Mouse (Mus musculus): Measurements from ENCODE around the gene Fkbp4. TPM values are rescaled to one million over a fixed set of nuclear protein-coding genes. Genes with fewer than 3 reads are reported as not detected.

Fkbp4 gene
- 100 to 1,000 TPM; 115 to 118 TPM for total RNA-seq (2021)

DNA sequence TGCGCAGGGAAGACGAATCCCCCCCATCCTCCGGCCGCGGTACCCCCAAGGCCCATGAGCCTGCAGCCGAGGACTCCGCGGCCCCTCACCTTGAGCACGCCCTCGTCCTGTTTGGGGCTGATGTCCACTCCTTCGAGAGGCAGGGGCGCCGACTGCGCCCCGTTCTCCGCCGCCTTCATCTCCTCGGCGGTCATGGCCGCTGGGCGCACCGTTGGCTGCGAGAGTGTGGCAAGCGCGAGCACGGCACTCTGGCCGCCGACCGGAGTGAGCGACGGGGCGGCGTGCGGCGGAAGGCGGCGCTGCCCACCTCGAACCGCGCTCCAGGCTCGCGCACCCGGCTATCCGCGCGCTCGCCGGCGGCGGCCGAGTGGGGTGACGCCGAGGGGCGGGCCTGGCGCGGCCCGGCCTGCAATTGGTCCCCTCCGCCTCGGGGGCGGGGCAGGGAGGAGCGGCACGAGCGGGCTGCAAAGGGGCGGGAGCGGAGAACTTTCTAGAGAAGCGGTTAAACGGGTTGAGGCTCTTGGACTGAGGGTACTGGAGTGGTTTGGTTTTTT is at the start of gene Fkbp4:
Gene Fkbp4, minus strand, starts transcription at position 361 of the 554 bp plus-strand sequence.
- peak; percentile 92 to 96 for DNase-seq (ENCODE audit: low spot score in 2 of 2)
- intact Hi-C loops (cut with DNase I): loop anchor here (5.0 kb wide), 1 partner anchor 39 kb away; no protein-coding TSS in a partner anchor

- DNase-seq (ENCODE audit: low spot score in 2 of 2): no peak
- intact Hi-C loops (cut with DNase I): no loop called here
Observed at GRCm38 (mm10) chr6:128487736-128488135, 49.3 kb upstream of the Fkbp4 start.

GRCm38 (mm10) chr6:128479463-128480454 is 41.3 kb upstream of the Fkbp4 start:
- intact Hi-C loops (cut with DNase I): loop anchor here (5.0 kb wide), 2 partner anchors 32 to 42 kb away; partner anchors contain the start of gene Fkbp4
- DNase-seq (ENCODE audit: low spot score in 2 of 2): peak; percentile 90 to 94

GRCm38 (mm10) chr6:128477495-128477894 is 39.0 kb upstream of the Fkbp4 start:
- intact Hi-C loops (cut with DNase I): loop anchor here (5.0 kb wide), 1 partner anchor 40 kb away; the partner anchor contains the start of gene Fkbp4

DNA sequence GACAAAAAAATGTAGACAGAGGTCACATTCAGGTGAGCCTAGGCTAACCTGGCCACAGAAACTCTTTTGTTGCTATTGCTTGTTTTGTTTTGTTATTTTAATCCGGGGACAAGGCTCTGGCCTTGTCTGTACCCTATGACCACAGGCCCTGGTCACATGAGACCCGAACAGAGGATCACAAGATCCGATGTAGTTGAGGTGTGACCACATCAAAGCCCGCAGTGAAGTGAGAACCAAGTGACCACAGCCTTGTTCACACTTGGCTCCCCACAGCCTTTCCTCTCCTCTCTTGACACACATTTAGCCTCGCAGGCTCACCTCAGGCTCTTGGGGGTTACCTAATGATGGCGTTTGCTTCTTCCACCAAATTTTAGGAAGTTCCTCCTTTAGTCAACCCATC is 35.6 kb upstream of the Fkbp4 start:
- no peak for DNase-seq (ENCODE audit: low spot score in 2 of 2)
- intact Hi-C loops (cut with DNase I): no loop called here

More at GRCm38 (mm10) chr6:128477495-128477894, 39.0 kb upstream of the Fkbp4 start:
- DNase-seq (ENCODE audit: low spot score in 2 of 2): no peak

DNA sequence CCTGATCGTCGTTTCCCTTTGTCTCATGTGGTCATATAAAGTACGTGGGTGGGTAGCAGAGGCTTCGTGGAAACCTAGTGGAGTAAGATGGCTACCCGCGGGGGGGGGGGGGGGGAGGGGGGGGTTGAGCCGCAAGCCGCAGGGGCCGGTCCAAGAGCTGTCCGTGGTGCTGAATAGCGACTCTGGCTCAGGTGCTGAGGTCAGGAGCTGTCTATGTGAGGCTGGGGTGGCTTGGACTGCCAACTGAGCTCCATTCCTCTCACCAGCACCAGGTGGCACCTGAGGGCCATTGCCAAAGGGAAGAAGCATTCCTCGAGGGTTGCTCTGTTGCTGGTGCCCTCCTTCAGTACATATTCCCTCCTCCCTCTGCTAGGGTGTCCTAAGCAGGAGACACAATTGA is 31.0 kb upstream of the Fkbp4 start:
- intact Hi-C loops (cut with DNase I): no loop called here
- DNase-seq (ENCODE audit: low spot score in 2 of 2): no peak

GRCm38 (mm10) chr6:128467298-128467697 is 28.8 kb upstream of the Fkbp4 start:
- intact Hi-C loops (cut with DNase I): no loop called here
- DNase-seq (ENCODE audit: low spot score in 2 of 2): no peak

DNA sequence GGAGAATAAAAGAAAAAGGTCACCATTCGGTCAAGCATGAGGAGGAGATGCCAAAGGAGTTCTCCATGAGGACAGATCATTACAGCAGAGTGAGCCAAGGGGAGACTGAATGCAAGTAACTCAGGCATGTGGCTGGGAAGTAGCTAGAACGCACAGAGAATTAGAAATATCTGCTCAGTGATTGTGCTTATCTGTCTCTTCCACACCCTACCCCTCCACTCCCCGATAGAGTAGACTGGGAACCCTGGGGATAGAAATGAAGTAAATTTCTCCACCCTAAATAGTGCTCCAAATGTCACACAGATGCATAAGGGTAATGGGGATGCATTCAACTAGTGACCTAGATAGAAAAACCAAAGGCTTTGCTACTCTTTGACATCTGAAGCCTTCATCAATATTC is 28.1 kb upstream of the Fkbp4 start:
- intact Hi-C loops (cut with DNase I): no loop called here
- no peak for DNase-seq (ENCODE audit: low spot score in 2 of 2)

- intact Hi-C loops (cut with DNase I): no loop called here
- DNase-seq (ENCODE audit: low spot score in 2 of 2): no peak
Observed at GRCm38 (mm10) chr6:128466043-128466442, 27.6 kb upstream of the Fkbp4 start.

- intact Hi-C loops (cut with DNase I): no loop called here
- no peak for DNase-seq (ENCODE audit: low spot score in 2 of 2)
Observed at GRCm38 (mm10) chr6:128464996-128465395, 26.5 kb upstream of the Fkbp4 start.

DNA sequence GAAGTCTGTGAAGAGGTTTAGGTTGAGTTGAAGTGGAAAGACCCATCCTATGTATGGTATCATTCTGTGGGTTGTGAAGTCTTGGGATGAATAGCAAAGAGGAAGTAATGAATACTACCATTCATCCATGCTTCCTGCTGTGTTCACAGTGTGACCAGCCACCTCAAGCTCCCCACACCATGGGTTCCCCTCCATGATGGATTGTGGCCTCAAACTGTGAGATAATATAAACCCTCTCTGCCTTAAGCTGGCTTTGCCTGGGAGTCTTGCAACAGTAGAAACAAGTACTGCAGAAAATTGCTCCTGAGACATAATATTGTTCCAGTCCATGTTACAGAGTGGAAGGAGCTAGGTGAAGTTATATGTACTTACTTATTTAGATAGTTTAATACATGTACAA is 23.1 kb upstream of the Fkbp4 start:
- intact Hi-C loops (cut with DNase I): no loop called here
- DNase-seq (ENCODE audit: low spot score in 2 of 2): no peak

- DNase-seq (ENCODE audit: low spot score in 2 of 2): no peak
- intact Hi-C loops (cut with DNase I): no loop called here
Observed at GRCm38 (mm10) chr6:128460729-128461503, 22.4 kb upstream of the Fkbp4 start.

DNA sequence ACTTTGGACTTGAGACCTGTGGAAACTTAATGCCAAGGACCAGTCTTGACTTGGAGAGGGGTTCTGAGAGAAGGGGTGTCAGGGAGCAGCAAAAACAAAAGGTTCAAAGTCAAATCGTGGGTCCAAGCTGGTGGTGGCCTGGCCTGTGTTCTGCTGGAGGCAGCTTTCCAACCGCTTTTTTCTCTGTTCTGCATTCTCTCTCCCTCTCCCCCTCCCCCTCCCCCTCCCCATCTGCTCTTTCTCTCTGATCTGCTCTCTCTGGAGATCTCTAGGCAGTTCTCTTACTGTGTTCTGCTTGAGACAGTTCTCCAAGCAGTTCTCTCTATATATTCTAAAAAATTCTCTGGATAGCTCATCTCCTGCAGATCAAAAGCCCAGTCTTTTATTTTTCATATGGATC is 21.8 kb upstream of the Fkbp4 start:
- intact Hi-C loops (cut with DNase I): no loop called here
- DNase-seq (ENCODE audit: low spot score in 2 of 2): no peak

- intact Hi-C loops (cut with DNase I): no loop called here
- no peak for DNase-seq (ENCODE audit: low spot score in 2 of 2)
Observed at GRCm38 (mm10) chr6:128457186-128457585, 18.7 kb upstream of the Fkbp4 start.

DNA sequence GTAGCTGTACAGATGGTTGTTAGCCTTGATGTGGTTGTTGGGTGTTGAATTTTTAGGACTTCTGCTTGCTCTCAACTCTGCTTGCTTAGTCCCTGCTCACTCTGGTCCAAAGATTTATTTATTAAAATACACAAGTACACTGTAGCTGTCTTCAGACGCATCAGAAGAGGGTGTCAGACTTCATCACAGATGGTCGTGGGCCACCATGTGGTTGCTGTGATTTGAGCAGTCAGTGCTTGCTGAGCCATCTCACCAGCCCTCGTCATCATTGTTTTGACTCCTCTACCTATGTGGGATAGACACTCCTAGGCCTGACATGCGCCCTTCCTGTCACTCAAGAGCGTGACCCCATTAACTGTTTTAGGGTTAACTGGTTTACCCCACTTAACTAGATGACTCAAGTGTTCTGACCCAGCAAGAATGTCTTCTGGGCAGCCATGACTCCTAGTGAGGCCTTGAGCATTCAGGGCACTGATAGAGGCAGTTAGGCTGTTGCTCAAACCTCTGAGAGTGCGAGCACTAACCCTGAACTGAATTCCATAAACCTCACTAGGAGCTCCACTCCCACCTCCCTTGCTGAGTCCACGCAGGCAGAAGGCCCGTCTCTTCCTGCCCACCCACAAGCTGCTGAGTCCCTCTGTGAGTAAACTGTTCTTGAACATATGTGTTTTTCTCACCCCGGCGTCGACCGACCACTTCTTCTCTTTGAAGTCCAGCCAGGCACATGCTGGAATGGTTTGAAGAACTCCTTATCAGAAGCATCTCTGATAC is 17.5 kb upstream of the Fkbp4 start:
- intact Hi-C loops (cut with DNase I): no loop called here
- peak; percentile 26 to 31 for DNase-seq (ENCODE audit: low spot score in 2 of 2)

GRCm38 (mm10) chr6:128447063-128447462 is 8.6 kb upstream of the Fkbp4 start:
- no peak for DNase-seq (ENCODE audit: low spot score in 2 of 2)
- intact Hi-C loops (cut with DNase I): loop anchor here (5.0 kb wide), 1 partner anchor 35 kb away; no protein-coding TSS in a partner anchor

DNA sequence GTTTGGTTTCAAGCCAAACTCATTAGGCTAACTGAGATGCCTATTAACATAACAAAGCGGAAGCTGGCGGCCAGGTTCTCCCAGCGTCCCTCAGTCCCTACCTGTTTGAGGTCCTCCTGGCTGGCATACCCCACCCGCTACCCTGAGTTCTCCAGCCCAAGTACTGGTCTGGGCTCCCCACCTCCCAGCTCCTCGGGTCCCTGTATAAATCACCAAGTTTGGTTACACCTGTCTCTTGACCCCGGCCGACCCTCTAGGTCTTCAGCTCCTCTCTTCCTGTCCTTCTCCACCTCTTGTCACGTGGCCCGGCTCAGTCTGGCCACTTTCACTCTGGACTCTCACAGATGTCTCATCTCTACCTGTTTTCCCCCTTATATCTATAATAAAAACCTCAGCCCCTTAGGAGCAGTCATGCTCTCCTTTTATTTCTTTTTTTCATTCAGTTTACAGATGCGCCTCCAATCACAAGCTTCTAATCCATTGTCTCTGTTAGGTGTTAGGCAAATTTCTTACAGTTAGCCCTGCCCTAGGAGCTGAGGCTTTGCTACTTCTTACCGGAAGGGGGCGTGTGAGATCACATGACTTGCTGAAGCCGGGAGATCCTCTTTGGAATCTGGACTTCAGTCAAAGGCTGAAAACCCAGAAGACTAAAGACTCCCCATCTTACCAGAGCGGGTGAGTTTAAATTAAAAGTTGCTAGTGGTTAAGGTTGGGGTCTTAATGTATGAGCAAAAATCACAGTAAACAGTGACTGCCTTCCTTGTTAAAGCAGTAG is 7.5 kb upstream of the Fkbp4 start:
- DNase-seq (ENCODE audit: low spot score in 2 of 2): no peak
- intact Hi-C loops (cut with DNase I): loop anchor here (5.0 kb wide), 1 partner anchor 36 kb away; no protein-coding TSS in a partner anchor

DNA sequence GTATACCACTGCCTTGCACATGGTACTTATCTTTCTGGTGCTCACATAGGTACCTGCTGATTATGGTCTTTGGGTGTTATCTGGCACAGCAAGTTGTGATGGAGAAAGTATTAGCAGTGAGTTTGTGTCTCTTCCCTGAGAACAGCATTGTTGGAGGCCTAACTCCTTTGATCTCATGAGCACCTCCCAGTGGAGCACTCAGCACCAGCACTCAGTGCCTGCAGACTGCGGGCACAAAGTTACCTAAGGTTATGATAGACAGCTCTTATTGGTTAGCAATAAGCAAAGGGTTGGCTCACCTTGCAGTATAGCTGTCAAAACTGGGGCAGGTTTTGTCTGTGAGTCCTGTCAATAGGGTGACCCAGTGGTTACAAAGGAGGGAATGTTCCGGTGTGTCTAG is 1.8 kb upstream of the Fkbp4 start:
- no peak for DNase-seq (ENCODE audit: low spot score in 2 of 2)
- intact Hi-C loops (cut with DNase I): no loop called here

Data from left cerebral cortex, postnatal 36 days (tissue).